Mouse (Mus musculus) MEL (cell line): ENCODE results near the gene Col8a2. TPM values are rescaled to one million over a fixed set of nuclear protein-coding genes. Genes with fewer than 3 reads are reported as not detected.
A peak's percentile ranks its signal among the peaks of the same experiment; 100 is the strongest.

Experiments used
- DNase-seq: peaks from one replicate; pipeline ENCODE4 v3.0.0; 2011; ENCODE audit warnings: low read depth, low spot score
- H3K27ac ChIP-seq: 2 replicates; pipeline ENCODE4 v1.5.1; 2012; ENCODE audit warnings: low read depth, mild to moderate bottlenecking, control low read depth, low read length, moderate library complexity; ENCODE audit not compliant: control insufficient read depth
- H3K27me3 ChIP-seq, 2 experiments: fragments of 150-350 bp in 1 of 2; sonication (generic) in 1 of 2; 2 replicates each; pipeline ENCODE4 v1.6.1; 2012; ENCODE audit warnings: low read length in 2 of 2, mild to moderate bottlenecking in 2 of 2, improper control_type of control experiment in 1 of 2, moderate library complexity in 1 of 2; ENCODE audit not compliant: insufficient read depth in 2 of 2, control insufficient read depth in 1 of 2
- H3K36me3 ChIP-seq, 2 experiments: 2 replicates each; pipeline ENCODE4 v1.6.1; 2012 to 2014; ENCODE audit warnings: low read length in 2 of 2, improper control_type of control experiment in 1 of 2, inconsistent platforms in 1 of 2, mild to moderate bottlenecking in 1 of 2; ENCODE audit not compliant: insufficient read depth in 2 of 2, control insufficient read depth in 1 of 2
- H3K4me1 ChIP-seq, 2 experiments: fragments of 150-350 bp in 1 of 2; sonication (generic) in 1 of 2; 2 replicates each; pipeline ENCODE4 v1.6.1; 2012; ENCODE audit warnings: low read length in 2 of 2, improper control_type of control experiment in 1 of 2, mild to moderate bottlenecking in 1 of 2; ENCODE audit not compliant: insufficient read depth in 2 of 2, control insufficient read depth in 1 of 2
- H3K4me3 ChIP-seq, 2 experiments: fragments of 150-350 bp in 1 of 2; sonication (generic) in 1 of 2; 2 replicates each; pipeline ENCODE4 v1.5.1; 2012; ENCODE audit warnings: low read depth in 2 of 2, low read length in 2 of 2, mild to moderate bottlenecking in 2 of 2, moderate library complexity in 2 of 2, control low read depth in 1 of 2, improper control_type of control experiment in 1 of 2; ENCODE audit not compliant: control insufficient read depth in 1 of 2, insufficient read depth in 1 of 2
- H3K79me2 ChIP-seq: 2 replicates; pipeline ENCODE4 v1.6.1; 2012; ENCODE audit warnings: mild to moderate bottlenecking, low read length, moderate library complexity; ENCODE audit not compliant: control insufficient read depth, poor library complexity, insufficient read depth
- H3K9ac ChIP-seq: 2 replicates; pipeline ENCODE4 v1.6.1; 2012; ENCODE audit warnings: low read depth, mild to moderate bottlenecking, control low read depth, low read length, moderate library complexity; ENCODE audit not compliant: control insufficient read depth, poor library complexity, severe bottlenecking
- H3K9me3 ChIP-seq: fragments of 150-350 bp; sonication (generic); replicated peaks from 2 replicates; pipeline ENCODE4 v1.6.1; 2012; ENCODE audit warnings: mild to moderate bottlenecking, low read length, improper control_type of control experiment, moderate library complexity; ENCODE audit not compliant: insufficient read depth
- CHD1 ChIP-seq: IDR thresholded peaks from 2 replicates; pipeline ENCODE4 v1.6.1; 2012; ENCODE audit warnings: low read depth, mild to moderate bottlenecking, inconsistent platforms, low read length, improper control_type of control experiment
- CHD2 ChIP-seq: IDR thresholded peaks from 2 replicates; pipeline ENCODE4 v1.6.1; 2011; ENCODE audit warnings: low read length, improper control_type of control experiment
- CTCF ChIP-seq, 3 experiments: IDR thresholded peaks in 2 of 3; conservative IDR thresholded peaks in 1 of 3; 2 replicates each; pipeline ENCODE4 v1.5.1; 2011 to 2012; ENCODE audit warnings: low read length in 3 of 3, low read depth in 2 of 3, mild to moderate bottlenecking in 2 of 3, improper control_type of control experiment in 1 of 3, inconsistent platforms in 1 of 3, mixed read lengths in 1 of 3, moderate library complexity in 1 of 3; ENCODE audit not compliant: control insufficient read depth in 1 of 3, insufficient read depth in 1 of 3, poor library complexity in 1 of 3, severe bottlenecking in 1 of 3
- E2F4 ChIP-seq: IDR thresholded peaks from 2 replicates; pipeline ENCODE4 v1.6.1; 2011; ENCODE audit warnings: low read depth, low read length, improper control_type of control experiment, borderline replicate concordance
- ELF1 ChIP-seq: IDR thresholded peaks from 2 replicates; pipeline ENCODE4 v1.6.1; 2014; ENCODE audit warnings: low read depth, mild to moderate bottlenecking, inconsistent platforms, low read length, improper control_type of control experiment, moderate library complexity
- GABPA ChIP-seq: IDR thresholded peaks from 2 replicates; pipeline ENCODE4 v1.6.1; 2012; ENCODE audit warnings: low read depth, mild to moderate bottlenecking, inconsistent platforms, low read length, improper control_type of control experiment, moderate library complexity
- GATA1 ChIP-seq: IDR thresholded peaks from 2 replicates; pipeline ENCODE4 v1.6.1; 2011; ENCODE audit warnings: low read depth, low read length, improper control_type of control experiment
- JUND ChIP-seq: IDR thresholded peaks from 2 replicates; pipeline ENCODE4 v1.6.1; 2011; ENCODE audit warnings: low read depth, mild to moderate bottlenecking, improper control_type of control experiment, low read length
- MAFK ChIP-seq: IDR thresholded peaks from 2 replicates; pipeline ENCODE4 v1.6.1; 2011; ENCODE audit warnings: low read depth, mild to moderate bottlenecking, low read length, improper control_type of control experiment, borderline replicate concordance
- MXI1 ChIP-seq: IDR thresholded peaks from 2 replicates; pipeline ENCODE4 v1.6.1; 2011; ENCODE audit warnings: mild to moderate bottlenecking, low read depth, low read length, improper control_type of control experiment
- MYC ChIP-seq: IDR thresholded peaks from 2 replicates; pipeline ENCODE4 v1.6.1; 2011; ENCODE audit warnings: low read depth, mild to moderate bottlenecking, low read length, improper control_type of control experiment, moderate library complexity
- NRF1 ChIP-seq: IDR thresholded peaks from 2 replicates; pipeline ENCODE4 v1.6.1; 2014; ENCODE audit warnings: low read depth, mild to moderate bottlenecking, inconsistent platforms, low read length, improper control_type of control experiment, moderate library complexity; ENCODE audit not compliant: poor library complexity, insufficient read depth, severe bottlenecking
- POLR2AphosphoS2 ChIP-seq: IDR thresholded peaks from 2 replicates; pipeline ENCODE4 v1.6.1; 2011; ENCODE audit warnings: low read length, improper control_type of control experiment
- RAD21 ChIP-seq: IDR thresholded peaks from 2 replicates; pipeline ENCODE4 v1.6.1; 2011; ENCODE audit warnings: mild to moderate bottlenecking, low read depth, low read length, improper control_type of control experiment
- RCOR1 ChIP-seq: IDR thresholded peaks from 2 replicates; pipeline ENCODE4 v1.6.1; 2012; ENCODE audit warnings: low read depth, mild to moderate bottlenecking, inconsistent platforms, low read length, improper control_type of control experiment
- SMC3 ChIP-seq: IDR thresholded peaks from 2 replicates; pipeline ENCODE4 v1.6.1; 2011; ENCODE audit warnings: low read depth, low read length, improper control_type of control experiment
- TAL1 ChIP-seq: IDR thresholded peaks from 2 replicates; pipeline ENCODE4 v1.6.1; 2012; ENCODE audit warnings: mild to moderate bottlenecking, inconsistent platforms, low read length, moderate library complexity, mixed read lengths
- TBP ChIP-seq: IDR thresholded peaks from 2 replicates; pipeline ENCODE4 v1.8.0; 2011; ENCODE audit warnings: low read depth, low read length, improper control_type of control experiment
- TCF12 ChIP-seq: IDR thresholded peaks from 2 replicates; pipeline ENCODE4 v1.6.1; 2014; ENCODE audit warnings: low read depth, mild to moderate bottlenecking, inconsistent platforms, low read length, improper control_type of control experiment, moderate library complexity
- USF1 ChIP-seq: IDR thresholded peaks from 2 replicates; pipeline ENCODE4 v1.6.1; 2014; ENCODE audit warnings: low read depth, mild to moderate bottlenecking, inconsistent platforms, low read length, improper control_type of control experiment, moderate library complexity
- USF2 ChIP-seq, 2 experiments: IDR thresholded peaks; 2 replicates each; pipeline ENCODE4 v1.6.1; 2011 to 2012; ENCODE audit warnings: improper control_type of control experiment in 2 of 2, low read length in 2 of 2, borderline replicate concordance in 1 of 2, inconsistent platforms in 1 of 2, low read depth in 1 of 2, mild to moderate bottlenecking in 1 of 2; ENCODE audit not compliant: insufficient read depth in 1 of 2
- ZC3H11A ChIP-seq: IDR thresholded peaks from 2 replicates; pipeline ENCODE4 v1.6.1; 2012; ENCODE audit warnings: low read depth, mild to moderate bottlenecking, inconsistent platforms, low read length, improper control_type of control experiment
- ZNF384 ChIP-seq: IDR thresholded peaks from 2 replicates; pipeline ENCODE4 v1.6.1; 2012; ENCODE audit warnings: low read depth, mild to moderate bottlenecking, inconsistent platforms, low read length, improper control_type of control experiment
- polyA plus RNA-seq, 2 experiments: library from polyadenylated mRNA; stranded (reverse) in 1 of 2; unstranded in 1 of 2; fragments of >175 nt in 1 of 2; fragments of >200 nt in 1 of 2; gene quantifications; 2 replicates each; pipeline versions ENCODE4 v1.2.1 to v1.2.4; 2012; ENCODE audit warnings: low replicate concordance in 2 of 2, low read depth in 1 of 2; ENCODE audit not compliant: insufficient read length in 2 of 2, insufficient read depth in 1 of 2, missing spikeins in 1 of 2
- total RNA-seq: library from RNA; depleted of rRNA; stranded (reverse); fragments of 300-350 nt; gene quantifications from 2 replicates; pipeline ENCODE4 v1.2.3, GENCODE M21; 2012

The Col8a2 gene
- total and polyA plus RNA-seq, 3 experiments: not detected

- TF ChIP-seq MXI1 (no peak), E2F4 (no peak), GABPA (no peak), TAL1 (no peak), TBP (no peak), MAFK (no peak), JUND (no peak), NRF1 (no peak), USF1 (no peak), ELF1 (no peak), USF2 (IDR thresholded peaks at IDR 0.05; ENCODE audit: borderline replicate concordance in 1 of 2, insufficient read depth in 1 of 2, low read depth in 1 of 2, low read length in 2 of 2) (no peak), POLR2AphosphoS2 (no peak), TCF12 (no peak), CHD2 (no peak), ZNF384 (no peak), ZC3H11A (no peak), SMC3 (no peak)
These were observed 45.2 kb downstream of the Col8a2 start for GRCm38 (mm10) chr4:126331751-126332150.

GRCm38 (mm10) chr4:126332358-126332757, 45.8 kb downstream of the Col8a2 start:
- no peaks in the 10 kb centered on the region for H3K27me3 ChIP-seq
- no peaks in the 10 kb centered on the region for H3K79me2 ChIP-seq
- DNase-seq: peak; percentile 66
- H3K4me1 ChIP-seq: no peaks in the 10 kb centered on the region
- no peaks in the 10 kb centered on the region for H3K36me3 ChIP-seq
- H3K4me3 ChIP-seq: no peak overlapping the region
- H3K9ac ChIP-seq: no peak overlapping the region
- H3K9me3 ChIP-seq: no peaks in the 10 kb centered on the region
- no peak overlapping the region for H3K27ac ChIP-seq
- no peak for TF ChIP-seq NRF1
- peak; percentile 44; the same call in 1 of the 2 replicates for TF ChIP-seq MYC
- TF ChIP-seq ZC3H11A: peak; percentile 49
- no peak for TF ChIP-seq RCOR1
- TF ChIP-seq CTCF (IDR thresholded peaks at IDR 0.05 in 2 of 3, conservative IDR thresholded peaks at IDR 0.05 in 1 of 3; ENCODE audit: control insufficient read depth in 1 of 3, insufficient read depth in 1 of 3, low read depth in 2 of 3, low read length in 3 of 3, poor library complexity in 1 of 3, severe bottlenecking in 1 of 3): peak; percentile 59 to 79 (median 61)
- peak; percentile 42 for TF ChIP-seq SMC3
- peak; percentile 59 for TF ChIP-seq RAD21
- TF ChIP-seq GATA1: no peak
- TF ChIP-seq CHD1: no peak

More at GRCm38 (mm10) chr4:126331751-126332150, 45.2 kb downstream of the Col8a2 start:
- H3K4me3 ChIP-seq: no peak overlapping the region
- H3K27ac ChIP-seq: no peak overlapping the region
- H3K9me3 ChIP-seq: no peaks in the 10 kb centered on the region
- H3K36me3 ChIP-seq: no peaks in the 10 kb centered on the region
- H3K79me2 ChIP-seq: no peaks in the 10 kb centered on the region
- H3K4me1 ChIP-seq: no peaks in the 10 kb centered on the region
- no peaks in the 10 kb centered on the region for H3K27me3 ChIP-seq
- no peak for DNase-seq
- H3K9ac ChIP-seq: no peak overlapping the region
